Comparison of ENCODE assay signal across 10 mouse cellular contexts in genomic region chr11:98872040-98872439, GRCm38 (mm10). TPM values are rescaled to one million over a fixed set of nuclear protein-coding genes. Genes with fewer than 3 reads are reported as not detected.
DNase-seq lines count a peak whose midpoint lies in the region; ATAC-seq and TF ChIP-seq lines count a peak whose summit lies in the region.
"Had no signal": no experiment of that assay in that cellular context is flagged by ENCODE, and none has a peak within 500 bp of the region (broad histone marks: within the 10 kb centered on the region; RNA-seq: fewer than 3 reads in every experiment).

No protein-coding gene starts in this region.

- ATAC-seq in hindbrain, embryonic 14.5 days (ENCODE audit: low FRiP score), result no peak
- no peak for ATAC-seq in midbrain, postnatal 0 days (ENCODE audit: low FRiP score)

- no peaks in the 10 kb centered on the region for H3K27me3 ChIP-seq in hindbrain, embryonic 14.5 days (ENCODE audit: control insufficient read depth, insufficient read depth, low read length)
- no peaks in the 10 kb centered on the region for H3K27me3 ChIP-seq in hindbrain, embryonic 10.5 days (ENCODE audit: insufficient read depth, poor library complexity, severe bottlenecking)
- no peaks in the 10 kb centered on the region for H3K27me3 ChIP-seq in midbrain, postnatal 0 days (ENCODE audit: insufficient read depth, low read length)

- H3K9ac ChIP-seq in hindbrain, embryonic 14.5 days, result peak overlapping the region; percentile 20
- H3K9ac ChIP-seq in midbrain, postnatal 0 days (replicated peaks; ENCODE audit: low read length, poor library complexity, severe bottlenecking), result no peak overlapping the region

- no peak overlapping the region for H3K27ac ChIP-seq in hindbrain, embryonic 14.5 days
- H3K27ac ChIP-seq in hindbrain, embryonic 10.5 days, result no peak overlapping the region
- H3K27ac ChIP-seq in layer of hippocampus, adult 2 months, result peak overlapping the region; percentile 96
- peak overlapping the region; percentile 38; the same call in 1 of the 2 replicates for H3K27ac ChIP-seq in midbrain, postnatal 0 days (ENCODE audit: low read depth, low read length)

- 78% methylated on average over 4 of the region's 4 CpGs for WGBS in hindbrain, embryonic 14.5 days
- WGBS in hindbrain, embryonic 10.5 days, result 77% methylated on average over 4 of the region's 4 CpGs
- 42% methylated on average over 4 of the region's 4 CpGs for WGBS in midbrain, postnatal 0 days

- H3K4me2 ChIP-seq in hindbrain, embryonic 14.5 days (replicated peaks), result no peak overlapping the region
- no peak overlapping the region for H3K4me2 ChIP-seq in midbrain, postnatal 0 days (ENCODE audit: low read depth, low read length, poor library complexity, severe bottlenecking)

- H3K4me3 ChIP-seq in hindbrain, embryonic 14.5 days (replicated peaks; ENCODE audit: low read length), result no peak overlapping the region
- H3K4me3 ChIP-seq in hindbrain, embryonic 10.5 days, result no peak overlapping the region
- peak overlapping the region; percentile 15 for H3K4me3 ChIP-seq in layer of hippocampus, adult 2 months
- H3K4me3 ChIP-seq in midbrain, postnatal 0 days (ENCODE audit: low read depth, low read length), result no peak overlapping the region
- H3K4me3 ChIP-seq: myocyte had no signal

- H3K4me1 ChIP-seq in hindbrain, embryonic 14.5 days (replicated peaks; ENCODE audit: control insufficient read depth, insufficient read depth, low read length), result peaks cover 3% of the 10 kb centered on the region; the same call in 1 of the 2 replicates
- peaks cover 13% of the 10 kb centered on the region for H3K4me1 ChIP-seq in hindbrain, embryonic 10.5 days (replicated peaks)
- no peaks in the 10 kb centered on the region for H3K4me1 ChIP-seq in midbrain, postnatal 0 days (ENCODE audit: insufficient read depth, low read length)

- H3K9me3 ChIP-seq in hindbrain, embryonic 14.5 days (ENCODE audit: control insufficient read depth, low read length), result no peaks in the 10 kb centered on the region
- no peaks in the 10 kb centered on the region for H3K9me3 ChIP-seq in hindbrain, embryonic 10.5 days
- H3K9me3 ChIP-seq in midbrain, postnatal 0 days (ENCODE audit: low read length), result no peaks in the 10 kb centered on the region
- H3K9me3 ChIP-seq: G1E had no signal

- no peak for TF ChIP-seq CTCF in layer of hippocampus, adult 2 months (conservative IDR thresholded peaks at IDR 0.05)
- no peak for TF ChIP-seq CTCF in midbrain, postnatal 0 days (IDR thresholded peaks at IDR 0.05)

- DNase-seq in hindbrain, embryonic 14.5 days (ENCODE audit: low spot score), result no peak
- no peak for DNase-seq in hindbrain, embryonic 10.5 days (ENCODE audit: low spot score)
- peak; percentile 45 for DNase-seq in fibroblast of lung, adult 2 months (ENCODE audit: low read depth)
- peak; percentile 59 to 77 for DNase-seq in layer of hippocampus, adult 2 months (ENCODE audit: low spot score in 2 of 2)
- no peak for DNase-seq in midbrain, postnatal 0 days (ENCODE audit: low spot score)
- no peak for DNase-seq in thymus, postnatal 4 days
- no peak for DNase-seq in thymus, postnatal 25 days
- no peak for DNase-seq in kidney, postnatal 36 days

- peaks cover 29% of the 10 kb centered on the region for H3K36me3 ChIP-seq in hindbrain, embryonic 14.5 days (replicated peaks; ENCODE audit: control insufficient read depth, insufficient read depth)
- H3K36me3 ChIP-seq in hindbrain, embryonic 10.5 days, result peaks cover 85% of the 10 kb centered on the region
- H3K36me3 ChIP-seq in midbrain, postnatal 0 days (ENCODE audit: insufficient read depth, low read length), result peaks cover 4% of the 10 kb centered on the region; the same call in 1 of the 2 replicates

RNA-seq across cellular contexts. Expression of gene Wipf2, which starts 8.6 kb away (rescaled TPM):
- 4.7 and 4.8 TPM in 2 replicates for polyA plus RNA-seq in hindbrain, embryonic 14.5 days (2014; fragmentation: Nextera tagmentation; extraction: Ambion mirVana)
- 4.6 and 4.7 TPM in 2 replicates for polyA plus RNA-seq in hindbrain, embryonic 10.5 days (2016; fragmentation: Nextera tagmentation; extraction: Ambion mirVana)
- total RNA-seq in layer of hippocampus, adult 2 months (2021), result 10 to 100 TPM; 68.6 to 70.9 TPM
- 9.2 and 9.8 TPM in 2 replicates for total RNA-seq in midbrain, postnatal 0 days (2014; rRNA removed)
- 3.0 and 3.8 TPM in 2 replicates for polyA plus RNA-seq in midbrain, postnatal 0 days (2015; fragmentation: Nextera tagmentation; extraction: Ambion mirVana)

RNA-seq across cellular contexts. Expression of gene Rapgefl1, which starts 35.5 kb away (rescaled TPM):
- polyA plus RNA-seq in hindbrain, embryonic 14.5 days (2014; fragmentation: Nextera tagmentation; extraction: Ambion mirVana), result 12.0 and 12.9 TPM in 2 replicates
- polyA plus RNA-seq in hindbrain, embryonic 10.5 days (2016; fragmentation: Nextera tagmentation; extraction: Ambion mirVana), result 1.1 and 2.2 TPM in 2 replicates
- total RNA-seq in layer of hippocampus, adult 2 months (2021), result 100 to 1,000 TPM; 213 to 240 TPM
- 39.0 and 40.8 TPM in 2 replicates for total RNA-seq in midbrain, postnatal 0 days (2014; rRNA removed)
- 10.9 and 11.4 TPM in 2 replicates for polyA plus RNA-seq in midbrain, postnatal 0 days (2015; fragmentation: Nextera tagmentation; extraction: Ambion mirVana)

RNA-seq across cellular contexts. Expression of gene Cdc6, which starts 35.6 kb away (rescaled TPM):
- polyA plus RNA-seq in hindbrain, embryonic 14.5 days (2014; fragmentation: Nextera tagmentation; extraction: Ambion mirVana), result 4.3 and 5.2 TPM in 2 replicates
- polyA plus RNA-seq in hindbrain, embryonic 10.5 days (2016; fragmentation: Nextera tagmentation; extraction: Ambion mirVana), result 45.3 and 63.7 TPM in 2 replicates
- under 1 TPM; 0.52 to 0.64 TPM for total RNA-seq in layer of hippocampus, adult 2 months (2021)
- total RNA-seq in midbrain, postnatal 0 days (2014; rRNA removed), result 0.19 and 0.44 TPM in 2 replicates
- 0.52 and 0.65 TPM in 2 replicates for polyA plus RNA-seq in midbrain, postnatal 0 days (2015; fragmentation: Nextera tagmentation; extraction: Ambion mirVana)

RNA-seq across cellular contexts. Expression of gene Rara, which starts 55.6 kb away (rescaled TPM):
- polyA plus RNA-seq in hindbrain, embryonic 14.5 days (2014; fragmentation: Nextera tagmentation; extraction: Ambion mirVana), result 18.4 and 18.7 TPM in 2 replicates
- polyA plus RNA-seq in hindbrain, embryonic 10.5 days (2016; fragmentation: Nextera tagmentation; extraction: Ambion mirVana), result 28.4 and 53.7 TPM in 2 replicates
- total RNA-seq in layer of hippocampus, adult 2 months (2021), result 10 to 100 TPM; 15.4 to 19.0 TPM
- 14.3 and 20.4 TPM in 2 replicates for total RNA-seq in midbrain, postnatal 0 days (2014; rRNA removed)
- polyA plus RNA-seq in midbrain, postnatal 0 days (2015; fragmentation: Nextera tagmentation; extraction: Ambion mirVana), result 8.2 and 8.7 TPM in 2 replicates

Comparison
In these comparisons a context has a peak if more than half of its experiments do, and no peak if none do; other contexts are left out.
1. DNase-seq: peak in fibroblast of lung, adult 2 months (single experiment) and layer of hippocampus, adult 2 months (2 of 2); none in hindbrain, embryonic 14.5 days (single experiment), hindbrain, embryonic 10.5 days (single experiment), midbrain, postnatal 0 days (single experiment), thymus, postnatal 4 days (single experiment), thymus, postnatal 25 days (single experiment) and kidney, postnatal 36 days (0 of 2).
2. H3K27ac ChIP-seq: peak in layer of hippocampus, adult 2 months (single experiment) and midbrain, postnatal 0 days (single experiment); none in hindbrain, embryonic 14.5 days (single experiment) and hindbrain, embryonic 10.5 days (single experiment).